Mouse (Mus musculus) right cerebral cortex, adult 2 months (tissue): ENCODE data around the gene Pcyox1.

ENCODE experiments used
- DNase-seq, 2 experiments: peaks; one replicate each; pipeline ENCODE4 v3.0.0; 2021 to 2022; ENCODE audit warnings: low spot score in 2 of 2

Gene Pcyox1

DNA sequence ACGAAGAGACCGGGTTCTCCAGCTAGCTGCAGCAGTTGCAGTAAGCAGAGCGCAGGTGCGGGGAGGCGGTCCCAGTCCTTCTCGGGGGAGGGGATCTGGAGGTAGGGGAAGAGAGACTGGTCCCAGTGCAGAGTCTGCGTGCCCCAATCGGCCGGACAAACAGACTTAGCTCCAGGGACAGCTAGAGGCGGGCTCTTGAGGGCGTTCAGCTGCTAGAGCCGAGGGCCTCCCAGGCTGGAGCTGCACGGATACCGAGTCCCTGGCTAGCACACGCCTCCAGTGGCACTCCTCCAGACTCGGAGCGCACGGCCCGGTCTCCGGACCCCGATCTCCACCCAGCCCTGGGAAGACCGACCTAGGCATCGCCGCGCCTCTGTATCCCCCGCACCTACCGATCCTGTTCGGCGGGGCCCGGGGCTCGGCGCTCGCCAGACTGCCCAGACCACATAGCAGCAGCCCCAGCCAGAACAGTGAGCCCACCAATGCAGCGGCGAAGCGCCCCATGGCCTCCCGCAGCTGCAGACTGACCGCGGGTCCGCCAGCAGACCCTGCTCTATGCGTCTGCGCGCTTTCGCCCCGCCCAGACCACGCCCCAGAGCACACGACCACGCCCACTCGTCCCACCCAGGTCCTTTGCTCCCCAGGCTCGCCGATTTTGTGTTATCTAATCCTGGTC lies at the start of gene Pcyox1:
Pcyox1 (minus strand) TSS at position 574 of the 676 bp plus-strand sequence.
- DNase-seq = peak; percentile 82 to 88

DNA sequence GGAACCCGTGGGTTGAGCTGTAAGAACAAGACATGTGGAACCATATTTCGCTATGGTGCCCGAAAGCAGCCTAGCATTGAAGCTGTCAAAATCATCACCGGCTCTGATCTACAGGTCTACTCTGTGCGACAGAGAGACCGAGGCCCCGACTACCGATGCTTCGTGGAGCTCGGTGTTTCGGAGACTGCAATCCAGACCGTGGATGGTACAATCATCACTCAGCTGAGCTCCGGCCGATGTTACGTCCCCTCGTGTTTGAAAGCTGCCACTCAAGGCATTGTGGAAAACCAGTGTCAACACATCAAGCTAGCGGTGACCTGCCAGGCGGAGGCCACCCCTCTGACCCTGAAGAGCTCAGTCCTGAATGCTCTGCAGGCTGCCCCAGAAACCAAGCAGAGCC lies 48.6 kb upstream of the Pcyox1 start:
- no peak for DNase-seq

DNA sequence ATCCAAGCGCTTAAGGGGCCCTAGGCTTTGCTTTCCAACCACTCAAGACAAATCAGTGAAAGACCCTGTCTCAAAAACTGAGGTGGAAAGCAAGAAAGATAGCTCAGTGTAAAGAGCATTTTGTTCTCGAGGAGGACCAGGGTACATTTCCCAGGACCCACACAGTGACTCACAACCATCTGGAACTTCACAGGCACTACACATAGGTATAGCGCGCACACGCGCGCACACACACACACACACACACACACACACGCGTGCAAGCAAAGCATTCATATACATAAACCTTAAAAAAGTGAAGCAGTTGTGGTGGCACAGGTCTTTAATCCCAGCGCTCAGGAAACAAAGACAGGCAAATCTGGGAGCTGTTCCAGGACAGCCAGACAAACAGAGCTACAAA lies 44.6 kb upstream of the Pcyox1 start:
- no peak for DNase-seq

DNA sequence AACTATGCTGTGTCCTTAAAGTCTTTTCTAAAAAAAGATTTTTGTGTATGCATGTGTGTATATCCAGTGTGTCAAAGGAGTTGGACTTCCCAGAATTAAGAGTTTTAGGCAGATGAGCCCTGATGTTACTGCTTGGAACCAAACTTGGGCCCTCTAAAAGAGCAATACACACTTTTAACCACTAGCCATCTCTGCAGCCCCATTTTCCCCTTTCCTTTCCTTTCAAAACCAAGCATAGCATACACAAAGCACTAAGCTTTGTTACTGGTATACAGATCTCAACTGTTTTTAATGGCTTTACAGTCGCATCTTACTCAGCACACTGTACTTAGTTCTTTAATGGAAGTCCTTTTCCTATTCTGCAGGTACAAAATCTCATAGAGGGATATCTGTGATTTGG lies 42.6 kb upstream of the Pcyox1 start:
- no peak for DNase-seq

GRCm38 (mm10) chr6:86439119-86439496 lies 42.2 kb upstream of the Pcyox1 start:
- DNase-seq = no peak

GRCm38 (mm10) chr6:86438272-86439118 lies 41.5 kb upstream of the Pcyox1 start, which contains the start of gene C87436:
TSS of gene C87436 (plus strand) at chr6:86438374.
- DNase-seq = peak; percentile 96 to 98

- DNase-seq = peak in 1 of 2 experiments; percentile 38
Observed at GRCm38 (mm10) chr6:86437711-86438110, 40.8 kb upstream of the Pcyox1 start.

DNA sequence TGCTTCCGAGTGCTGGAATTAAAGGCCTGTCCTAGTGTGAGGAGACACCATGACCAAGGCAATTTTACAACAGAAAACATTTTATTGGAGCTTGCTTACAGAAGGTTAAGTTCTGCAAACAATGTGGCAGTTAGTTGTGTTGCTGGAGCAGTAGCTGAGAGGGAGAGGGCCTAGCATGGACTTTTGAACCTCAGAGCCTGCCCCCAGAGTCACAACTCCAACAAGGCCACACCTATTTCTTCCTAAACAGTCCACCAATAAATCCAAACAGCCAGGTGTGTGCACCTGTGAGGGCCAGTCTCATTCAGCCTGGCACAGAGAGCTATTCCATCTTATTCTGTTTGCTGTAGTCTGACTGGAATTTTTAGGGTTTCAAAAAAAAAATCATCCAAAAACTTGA lies 36.7 kb upstream of the Pcyox1 start:
- DNase-seq = no peak

DNA sequence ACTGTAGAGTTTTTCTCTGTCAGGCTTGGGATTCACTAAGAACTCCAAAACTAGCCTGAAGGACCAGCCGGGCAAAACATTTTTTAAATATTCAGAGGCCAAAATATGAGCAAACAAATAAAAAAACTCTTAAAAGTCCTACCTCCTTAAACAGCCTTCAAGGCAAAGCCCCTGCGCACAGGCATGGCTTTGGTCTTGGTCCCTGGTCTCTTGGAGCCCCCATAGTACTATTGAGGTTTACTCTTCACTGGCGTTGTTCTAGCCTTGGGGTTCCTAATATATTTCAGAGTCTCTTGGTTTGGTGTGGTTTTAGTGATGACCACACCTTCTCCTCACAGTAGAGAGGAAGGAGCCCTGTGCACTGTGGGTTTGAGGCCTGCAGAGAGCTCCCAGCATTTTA lies 34.6 kb upstream of the Pcyox1 start:
- DNase-seq = no peak

DNA sequence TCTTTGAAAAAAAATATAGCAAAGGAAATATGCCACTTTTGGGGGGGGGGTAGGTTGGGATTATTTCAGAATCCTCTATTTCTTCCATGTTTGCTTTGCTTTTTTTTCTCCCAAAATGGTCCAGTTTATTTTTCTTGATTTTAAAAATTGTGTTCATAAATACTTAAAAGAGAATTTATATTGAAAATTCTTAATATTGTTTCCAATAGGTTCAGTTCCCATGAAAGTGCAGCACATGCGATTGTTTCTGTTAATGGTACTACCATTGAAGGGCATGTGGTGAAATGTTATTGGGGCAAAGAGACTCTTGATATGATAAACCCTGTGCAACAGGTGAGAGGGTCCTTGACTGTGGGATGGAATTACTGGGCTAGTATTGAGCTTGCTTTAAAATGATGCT lies 29.4 kb upstream of the Pcyox1 start, which contains the start of gene Gm44790:
Gm44790 (plus strand) TSS at position 301 of the 400 bp plus-strand sequence.
- DNase-seq = no peak

DNA sequence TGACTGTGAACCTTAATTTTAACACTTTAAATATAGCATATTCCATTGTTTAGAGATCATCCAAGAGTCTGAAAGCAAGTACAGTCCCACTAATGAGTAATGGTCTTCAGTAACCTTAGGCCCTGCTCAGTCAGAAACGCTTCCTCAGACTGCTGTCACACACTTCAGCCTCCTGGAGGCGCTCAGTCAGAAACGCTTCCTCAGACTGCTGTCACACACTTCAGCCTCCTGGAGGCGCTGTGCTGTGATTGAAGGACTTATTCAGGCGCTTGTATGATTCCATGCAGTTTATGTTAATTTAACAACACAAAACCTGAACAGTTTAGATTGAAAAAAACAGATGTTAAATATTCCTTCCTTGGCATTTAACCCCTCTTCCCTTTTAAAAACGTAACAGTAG lies 23.5 kb upstream of the Pcyox1 start:
- no peak for DNase-seq

- no peak for DNase-seq
Observed at GRCm38 (mm10) chr6:86419239-86419638, 22.3 kb upstream of the Pcyox1 start.

GRCm38 (mm10) chr6:86418711-86419110 lies 21.8 kb upstream of the Pcyox1 start:
- no peak for DNase-seq

GRCm38 (mm10) chr6:86406306-86406705 lies 9.4 kb upstream of the Pcyox1 start:
- no peak for DNase-seq

DNA sequence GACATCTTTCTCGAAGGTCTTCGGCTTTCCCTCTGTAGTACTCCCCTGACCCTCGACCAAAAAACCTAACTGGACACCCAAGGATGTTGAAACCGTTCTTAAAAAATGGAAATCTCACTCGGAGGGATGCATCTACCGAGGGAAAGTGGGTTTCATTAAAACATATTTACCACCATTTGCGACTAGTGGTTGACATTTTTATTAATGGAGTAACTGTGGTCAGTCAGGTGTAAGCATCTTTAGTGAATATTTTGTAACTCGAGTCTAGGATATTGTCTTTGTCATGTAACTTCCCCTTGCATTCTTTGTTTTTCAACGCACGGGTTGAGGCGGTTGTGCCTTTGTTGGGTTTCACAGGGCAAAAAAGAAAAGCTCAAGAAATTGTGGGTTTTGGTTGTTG lies 8.0 kb upstream of the Pcyox1 start:
- DNase-seq = no peak

DNA sequence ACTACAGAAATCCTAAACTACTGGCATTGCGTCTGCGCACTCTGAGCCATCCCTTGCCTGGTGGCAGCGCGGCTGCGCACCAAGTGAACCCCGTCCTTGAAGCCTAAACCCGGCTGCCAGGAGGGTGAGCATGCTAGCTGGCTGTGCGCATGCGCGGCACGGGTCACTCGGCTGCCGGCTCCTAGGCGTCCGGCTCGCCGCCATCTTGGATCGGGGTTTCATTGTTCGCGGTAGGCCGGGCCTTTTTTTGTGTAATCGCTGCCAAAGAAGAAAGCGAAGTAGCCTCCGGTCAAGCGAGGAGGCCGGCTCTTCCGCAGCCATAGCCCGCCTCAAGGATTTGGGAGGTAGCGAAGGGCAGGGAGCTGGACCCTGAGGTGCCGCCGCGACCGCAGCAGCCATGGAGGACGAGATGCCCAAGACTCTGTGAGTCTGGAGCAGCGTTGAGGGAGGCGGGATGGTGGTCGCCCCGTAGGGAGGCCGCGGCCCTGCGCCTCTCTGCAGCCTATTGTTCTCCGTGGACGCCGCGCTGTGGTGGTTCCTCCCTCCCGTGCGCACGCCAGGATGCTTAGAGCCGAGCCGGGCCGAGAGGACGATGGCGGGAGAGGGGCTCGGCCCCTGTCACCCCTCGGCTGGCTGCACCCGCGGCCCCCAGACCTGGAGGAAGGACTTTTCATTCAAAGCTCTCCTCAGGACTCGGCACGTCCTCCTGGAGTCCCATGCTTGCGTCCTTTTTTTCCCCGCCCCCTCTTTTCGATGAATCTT lies 7.3 kb upstream of the Pcyox1 start, which contains the start of gene Tia1:
Tia1 (plus strand) TSS at position 120 of the 762 bp plus-strand sequence.
- DNase-seq = peak; percentile 95 to 96

DNA sequence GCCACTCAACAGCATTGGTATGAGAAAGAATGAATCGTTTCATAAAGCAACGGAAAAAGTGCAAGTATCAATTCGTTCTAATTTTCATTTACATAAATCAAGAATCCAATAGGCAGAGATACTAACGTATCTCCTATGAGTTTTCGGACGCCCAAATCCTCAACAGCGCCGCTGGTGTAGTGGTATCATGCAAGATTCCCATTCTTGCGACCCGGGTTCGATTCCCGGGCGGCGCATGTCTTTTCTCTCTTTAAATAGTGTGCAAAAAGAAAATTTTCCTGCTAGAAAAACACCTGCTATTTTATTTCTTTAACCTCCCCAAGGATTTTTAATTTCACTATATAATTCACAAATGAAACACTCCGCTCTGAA lies 6.8 kb upstream of the Pcyox1 start:
- peak; percentile 98 for DNase-seq

- no peak for DNase-seq
Observed at GRCm38 (mm10) chr6:86402681-86403607, 6.0 kb upstream of the Pcyox1 start.

- peak; percentile 62 to 80 for DNase-seq
Observed at GRCm38 (mm10) chr6:86400972-86401371, 4.0 kb upstream of the Pcyox1 start.

- no peak for DNase-seq
Observed at GRCm38 (mm10) chr6:86399995-86400394, 3.0 kb upstream of the Pcyox1 start.

DNA sequence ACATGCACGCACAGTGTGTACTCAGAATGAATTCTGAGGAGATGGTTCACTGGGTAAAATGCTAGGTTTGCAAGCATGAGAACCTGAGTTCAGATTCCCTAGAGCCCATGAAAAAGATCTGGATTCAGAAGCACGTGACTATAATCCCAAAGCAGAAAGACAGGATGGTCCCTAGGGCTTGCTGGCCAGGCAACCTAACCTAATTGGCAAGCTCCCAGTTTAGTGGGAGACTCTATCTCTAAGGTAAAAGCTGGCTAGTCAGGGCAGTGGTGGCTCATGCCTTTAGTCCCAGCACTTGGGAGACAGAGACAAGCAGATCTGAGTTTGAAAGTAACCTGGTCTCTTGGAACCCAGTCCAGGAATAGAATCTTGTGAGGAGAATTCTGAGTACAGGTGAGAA lies 2.0 kb upstream of the Pcyox1 start:
- no peak for DNase-seq
